Mouse (Mus musculus) cortical plate, adult 2 months (tissue): ENCODE results near the gene Kif23.

Experiments
- CTCF ChIP-seq: fragments of 200-500 bp; IDR thresholded peaks from 2 replicates; pipeline ENCODE4 v1.5.1; 2011; ENCODE audit warnings: mild to moderate bottlenecking, control low read depth, low read length; ENCODE audit not compliant: insufficient read depth; ENCODE audit errors: extremely low read depth
- POLR2A ChIP-seq: fragments of 200-500 bp; IDR thresholded peaks from 2 replicates; pipeline ENCODE4 v1.6.1; 2011; ENCODE audit warnings: mild to moderate bottlenecking, low read length, control low read depth; ENCODE audit not compliant: insufficient read depth; ENCODE audit errors: extremely low read depth

GRCm38 (mm10) chr9:61887661-61888379, 58.8 kb downstream of the Kif23 start:
- no peak for TF ChIP-seq CTCF
- TF ChIP-seq POLR2A: no peak
